Mouse (Mus musculus) kidney, adult 2 months (tissue): ENCODE data around the gene Tcf3. TPM values are rescaled to one million over a fixed set of nuclear protein-coding genes. Genes with fewer than 3 reads are reported as not detected.

ENCODE experiments used
- DNase-seq: peaks from one replicate; pipeline ENCODE4 v3.0.0; 2021
- H3K27ac ChIP-seq: fragments of 200-500 bp; 2 replicates; pipeline ENCODE4 v1.5.1; 2012; ENCODE audit warnings: low read depth, low read length, control low read depth, inconsistent platforms; ENCODE audit not compliant: insufficient read depth
- H3K27me3 ChIP-seq: fragments of 200-500 bp; replicated peaks from 2 replicates; pipeline ENCODE4 v1.6.1; 2012; ENCODE audit warnings: mild to moderate bottlenecking, moderate library complexity, low read length, inconsistent platforms; ENCODE audit not compliant: control insufficient read depth, insufficient read depth
- H3K36me3 ChIP-seq: fragments of 200-500 bp; 2 replicates; pipeline ENCODE4 v1.6.1; 2012; ENCODE audit warnings: mild to moderate bottlenecking, moderate library complexity, low read length, inconsistent platforms; ENCODE audit not compliant: control insufficient read depth, insufficient read depth
- H3K4me1 ChIP-seq: fragments of 200-500 bp; 2 replicates; pipeline ENCODE4 v1.6.1; 2011; ENCODE audit warnings: low read length; ENCODE audit not compliant: control insufficient read depth, insufficient read depth
- H3K4me3 ChIP-seq: fragments of 200-500 bp; 2 replicates; pipeline ENCODE4 v1.5.1; 2011; ENCODE audit warnings: mild to moderate bottlenecking, low read depth, low read length, control low read depth; ENCODE audit not compliant: insufficient read depth
- CTCF ChIP-seq: fragments of 200-500 bp; conservative IDR thresholded peaks from 2 replicates; pipeline ENCODE4 v1.5.1; 2011; ENCODE audit warnings: low read depth, mild to moderate bottlenecking, control low read depth, low read length, moderate library complexity, mixed read lengths; ENCODE audit not compliant: insufficient read depth, insufficient read length
- POLR2A ChIP-seq: fragments of 200-500 bp; IDR thresholded peaks from one replicate; pipeline ENCODE4 v1.6.1; 2011; ENCODE audit warnings: low read depth, low read length, control low read depth
- WGBS: fragments of 180-500 bp; shearing (Covaris S2); methylation state at CpG from one replicate; pipeline ENCODE4 v1.1.7; 2018; 5-methylcytosine and 5-hydroxymethylcytosine counted together
- polyA plus RNA-seq: library from polyadenylated mRNA; depleted of rRNA; stranded (reverse); fragments of >200 nt; gene quantifications from 2 replicates; pipeline ENCODE4 v1.2.3, GENCODE M21; 2012

Gene Tcf3
- polyA plus RNA-seq, 1 experiment = 33.3 TPM

- Histone ChIP-seq H3K4me1 (no peaks in the 10 kb centered on the region), H3K27ac (no peak overlapping the region), H3K27me3 (no peaks in the 10 kb centered on the region), H3K36me3 (no peaks in the 10 kb centered on the region), H3K4me3 (no peak overlapping the region)
- TF ChIP-seq CTCF (peak; percentile 92), POLR2A (no peak)
- WGBS = 2% methylated on average over 7 of the region's 7 CpGs
- peak; percentile 94 for DNase-seq
These were observed 57.3 kb downstream of the Tcf3 start for GRCm38 (mm10) chr10:80376160-80376559.

DNA sequence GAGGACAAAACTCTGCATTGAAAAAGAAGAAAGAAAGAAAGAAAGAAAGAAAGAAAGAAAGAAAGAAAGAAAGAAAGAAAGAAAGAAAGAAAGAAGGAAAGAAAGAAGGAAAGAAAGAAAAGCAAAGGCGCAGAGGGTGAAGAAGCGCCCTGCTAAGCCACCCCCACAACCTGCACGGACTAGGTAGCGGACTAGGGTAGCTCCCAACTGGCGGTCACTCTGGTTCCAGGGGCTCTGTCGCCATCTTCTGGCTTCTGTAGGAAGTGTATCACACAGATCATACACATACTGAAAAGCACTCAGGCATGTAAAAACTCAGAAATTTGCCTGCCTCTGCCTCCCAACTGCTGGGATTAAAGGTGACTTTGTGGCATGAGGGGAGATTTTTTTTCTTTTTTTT, 59.4 kb downstream of the Tcf3 start:
- Histone ChIP-seq H3K27ac (no peak overlapping the region), H3K36me3 (no peaks in the 10 kb centered on the region), H3K27me3 (no peaks in the 10 kb centered on the region), H3K4me1 (no peaks in the 10 kb centered on the region), H3K4me3 (no peak overlapping the region)
- DNase-seq = peak; percentile 88
- 31% methylated on average over 6 of the region's 6 CpGs for WGBS
- TF ChIP-seq POLR2A = no peak
- TF ChIP-seq CTCF = peak; percentile 80

DNA sequence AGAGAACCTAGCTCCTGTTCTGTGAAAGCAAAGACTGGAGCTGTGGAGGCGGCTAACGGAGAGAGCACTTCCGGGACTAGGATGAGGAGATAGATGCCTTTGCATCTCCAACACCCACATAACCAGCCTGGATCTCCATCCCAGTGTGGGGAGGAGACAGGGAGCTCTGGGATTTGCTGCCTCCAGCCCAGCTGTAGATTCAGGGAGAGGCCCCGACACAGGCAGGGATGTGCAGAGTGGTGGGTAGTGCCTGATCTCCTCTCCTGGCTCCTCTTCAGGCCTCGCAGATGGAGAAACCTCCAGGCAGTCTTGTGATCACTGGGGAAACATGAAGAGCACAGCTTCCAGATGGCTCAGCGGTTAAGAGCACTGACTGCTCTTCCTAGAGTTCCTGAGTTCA, 60.7 kb downstream of the Tcf3 start:
- H3K27ac ChIP-seq = no peak overlapping the region
- TF ChIP-seq CTCF (no peak), POLR2A (no peak)
- H3K4me1 ChIP-seq = no peaks in the 10 kb centered on the region
- DNase-seq = no peak
- no peak overlapping the region for H3K4me3 ChIP-seq
- H3K27me3 ChIP-seq = no peaks in the 10 kb centered on the region
- no peaks in the 10 kb centered on the region for H3K36me3 ChIP-seq
- 93% methylated on average over 6 of the region's 6 CpGs for WGBS

DNA sequence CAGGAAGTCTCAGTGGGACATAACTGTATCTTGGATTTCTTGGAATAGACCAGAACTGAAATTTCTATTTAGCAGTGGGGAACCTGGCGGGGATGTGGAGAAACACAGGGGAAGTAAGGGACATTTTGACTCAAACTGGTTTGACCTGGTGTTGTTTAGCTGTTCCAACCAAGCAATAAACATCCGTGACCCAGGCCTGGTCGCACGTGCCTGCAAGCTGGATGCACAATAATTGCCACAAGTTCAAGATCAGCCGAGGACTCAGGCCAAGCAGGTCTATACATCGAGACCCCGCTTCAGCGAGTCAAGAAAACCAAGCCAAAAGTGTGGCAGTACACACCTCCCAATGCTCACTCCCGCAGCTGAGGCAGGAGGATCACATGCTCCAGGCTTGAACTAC, 61.5 kb downstream of the Tcf3 start:
- DNase-seq = no peak
- TF ChIP-seq CTCF = no peak
- TF ChIP-seq POLR2A = no peak
- WGBS = 55% methylated on average over 9 of the region's 9 CpGs
- no peaks in the 10 kb centered on the region for H3K4me1 ChIP-seq
- no peak overlapping the region for H3K4me3 ChIP-seq
- no peak overlapping the region for H3K27ac ChIP-seq
- no peaks in the 10 kb centered on the region for H3K36me3 ChIP-seq
- H3K27me3 ChIP-seq = no peaks in the 10 kb centered on the region

GRCm38 (mm10) chr10:80371411-80371966, 62.0 kb downstream of the Tcf3 start:
- Histone ChIP-seq H3K27ac (no peak overlapping the region), H3K36me3 (no peaks in the 10 kb centered on the region), H3K4me1 (no peaks in the 10 kb centered on the region), H3K4me3 (no peak overlapping the region), H3K27me3 (no peaks in the 10 kb centered on the region)
- DNase-seq = peak; percentile 69
- 7% methylated on average over 12 of the region's 12 CpGs for WGBS
- TF ChIP-seq POLR2A = no peak
- TF ChIP-seq CTCF = no peak

DNA sequence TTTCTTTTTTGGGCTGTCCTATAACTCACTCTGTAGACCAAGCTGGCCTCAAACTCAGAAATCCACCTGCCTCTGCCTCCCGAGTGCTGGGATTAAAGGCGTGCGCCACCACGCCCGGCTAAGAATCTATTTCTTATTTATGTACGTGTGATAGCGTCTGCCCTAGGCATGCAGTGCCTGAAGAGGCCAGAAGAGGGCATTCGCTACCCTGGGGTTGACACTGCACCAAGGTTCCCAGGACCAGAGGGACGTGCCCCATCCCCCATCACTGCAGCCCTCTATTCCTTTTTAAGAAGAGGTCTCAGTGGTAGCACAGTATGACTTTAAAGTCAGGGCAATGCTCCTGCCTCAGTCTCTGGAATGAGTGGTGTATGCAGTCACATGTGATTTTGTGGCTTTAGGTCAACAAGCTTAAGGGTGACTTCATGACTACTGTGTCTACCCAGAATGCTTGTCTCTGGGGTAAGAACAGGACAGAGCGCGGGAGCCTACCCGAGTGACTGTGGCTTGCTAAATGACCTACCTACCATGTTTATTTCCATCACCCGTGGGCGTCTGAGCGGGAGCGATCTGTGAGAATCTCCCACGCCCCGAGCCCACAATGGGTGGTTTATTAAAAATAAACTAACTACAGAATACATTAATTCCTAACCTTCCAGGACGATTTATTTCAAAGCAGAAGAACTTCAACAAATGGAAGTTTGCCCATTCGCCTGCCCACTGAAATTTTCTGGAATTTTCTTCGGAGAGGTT, 63.3 kb downstream of the Tcf3 start:
- Histone ChIP-seq H3K4me3 (no peak overlapping the region), H3K4me1 (no peaks in the 10 kb centered on the region), H3K27ac (no peak overlapping the region), H3K36me3 (no peaks in the 10 kb centered on the region), H3K27me3 (no peaks in the 10 kb centered on the region)
- TF ChIP-seq POLR2A (no peak), CTCF (peak; percentile 50)
- DNase-seq = no peak
- 74% methylated on average over 21 of the region's 21 CpGs for WGBS

- 83% methylated on average over 6 of the region's 6 CpGs for WGBS
- Histone ChIP-seq H3K27me3 (no peaks in the 10 kb centered on the region), H3K27ac (no peak overlapping the region), H3K4me1 (no peaks in the 10 kb centered on the region), H3K36me3 (no peaks in the 10 kb centered on the region), H3K4me3 (no peak overlapping the region)
- no peak for DNase-seq
- TF ChIP-seq POLR2A = no peak
- TF ChIP-seq CTCF = no peak
These were observed 65.1 kb downstream of the Tcf3 start for GRCm38 (mm10) chr10:80368392-80368791.
